Mouse (Mus musculus): Measurements from ENCODE around the gene Ascl1. TPM values are rescaled to one million over a fixed set of nuclear protein-coding genes. Genes with fewer than 3 reads are reported as not detected.
A peak's percentile ranks its signal among the peaks of the same experiment; 100 is the strongest.

Gene Ascl1
- 26.6 and 28.8 TPM in 2 replicates for polyA plus RNA-seq (2014; fragmentation: Nextera tagmentation; extraction: Ambion mirVana)

DNA sequence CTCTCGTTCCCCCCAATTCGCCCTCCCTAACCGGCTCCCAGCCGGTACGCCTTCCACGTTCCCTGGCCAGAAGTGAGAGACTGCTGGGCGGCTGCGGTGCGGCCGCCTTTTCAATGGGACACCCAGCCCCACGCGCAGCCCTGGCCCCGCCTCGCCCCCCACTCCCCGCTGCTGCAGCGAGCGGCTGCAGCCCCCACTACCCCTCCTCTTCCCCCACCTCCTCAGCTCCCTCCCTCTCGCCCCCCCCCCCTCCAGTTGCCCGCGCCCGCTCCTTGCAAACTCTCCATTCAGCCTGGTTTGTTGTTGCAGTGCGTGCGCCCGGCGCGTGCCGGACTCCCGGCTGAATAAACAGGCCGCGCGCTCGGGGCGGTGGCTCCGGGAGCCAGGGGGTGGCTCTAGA is at the start of gene Ascl1:
Gene Ascl1 (minus strand): TSS at position 85 of the 400 bp plus-strand sequence.
- H3K36me3 ChIP-seq (ENCODE audit: control insufficient read depth, insufficient read depth, low read length): no peaks in the 10 kb centered on the region
- peak within 1 kb of the TSS; percentile 89 for H3K9ac ChIP-seq (ENCODE audit: low read length)
- H3K9me3 ChIP-seq (replicated peaks; ENCODE audit: control insufficient read depth, low read length): peaks cover 3% of the 10 kb centered on the region; the same call in 1 of the 2 replicates
- peak within 1 kb of the TSS; percentile 70 for H3K4me2 ChIP-seq (ENCODE audit: low read length)
- DNase-seq (ENCODE audit: low spot score): peak; percentile 88
- under 1% methylated on average over 33 of the region's 34 CpGs for WGBS
- no peaks in the 10 kb centered on the region; the same call in 1 of the 2 replicates for H3K27me3 ChIP-seq (replicated peaks; ENCODE audit: control insufficient read depth, insufficient read depth, low read length)
- peak within 1 kb of the TSS; percentile 89 for H3K27ac ChIP-seq (ENCODE audit: low read depth, low read length)
- peak; percentile 57 for ATAC-seq
- H3K4me3 ChIP-seq (ENCODE audit: low read depth, low read length): peak within 1 kb of the TSS; percentile 87
- peaks cover 19% of the 10 kb centered on the region for H3K4me1 ChIP-seq (ENCODE audit: control insufficient read depth, insufficient read depth, low read length)

DNA sequence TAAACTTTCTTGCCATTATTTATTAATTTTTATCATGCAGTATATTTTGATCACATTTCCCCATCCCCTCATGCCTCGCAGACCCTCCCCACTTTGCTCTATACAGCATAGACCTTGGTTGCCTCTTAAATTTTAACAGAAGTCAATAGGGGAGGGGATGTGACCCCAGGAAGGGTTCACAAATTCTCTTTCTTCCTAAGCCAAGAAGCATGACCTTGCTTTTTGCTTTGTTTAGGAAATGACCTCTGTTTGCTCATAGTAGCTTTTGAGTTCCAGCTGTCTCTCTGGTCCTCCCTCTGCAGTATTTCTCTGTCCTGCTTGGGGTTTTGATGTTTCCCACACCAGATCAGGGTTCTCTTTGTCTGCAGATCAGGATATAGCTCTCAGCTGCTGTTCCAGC is 40.7 kb upstream of the Ascl1 start:
- Histone ChIP-seq H3K27ac (ENCODE audit: low read depth, low read length) (no peak overlapping the region), H3K9me3 (replicated peaks; ENCODE audit: control insufficient read depth, low read length) (no peaks in the 10 kb centered on the region), H3K27me3 (replicated peaks; ENCODE audit: control insufficient read depth, insufficient read depth, low read length) (no peaks in the 10 kb centered on the region), H3K4me1 (ENCODE audit: control insufficient read depth, insufficient read depth, low read length) (no peaks in the 10 kb centered on the region), H3K4me3 (ENCODE audit: low read depth, low read length) (no peak overlapping the region), H3K4me2 (ENCODE audit: low read length) (no peak overlapping the region), H3K36me3 (ENCODE audit: control insufficient read depth, insufficient read depth, low read length) (no peaks in the 10 kb centered on the region), H3K9ac (ENCODE audit: low read length) (no peak overlapping the region)
- 94% methylated on average over 1 of the region's 1 CpGs for WGBS
- no peak for DNase-seq (ENCODE audit: low spot score)
- no peak for ATAC-seq

DNA sequence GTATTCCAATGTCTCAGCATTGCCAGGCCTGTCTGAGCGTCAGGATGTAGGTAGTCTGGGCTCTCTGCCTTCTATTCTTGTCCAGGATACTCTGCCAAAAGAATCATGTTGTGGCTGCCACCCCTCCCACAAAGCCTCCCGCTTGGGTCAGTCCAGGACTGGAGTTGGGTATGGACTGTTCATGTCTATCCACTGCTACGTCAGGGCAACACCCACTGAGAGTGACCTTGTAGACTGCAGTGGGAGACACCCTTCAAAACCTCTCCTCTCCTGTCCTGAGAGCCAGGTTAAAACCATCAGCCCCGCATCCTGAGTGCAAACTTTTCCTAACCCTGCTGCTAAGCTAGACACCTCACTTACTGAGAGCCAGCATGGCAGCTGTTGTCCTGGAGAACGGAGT is 28.2 kb upstream of the Ascl1 start, which contains the start of gene Pah:
Gene Pah (plus strand): TSS at position 150 of the 400 bp plus-strand sequence.
- Histone ChIP-seq H3K9me3 (replicated peaks; ENCODE audit: control insufficient read depth, low read length) (no peaks in the 10 kb centered on the region), H3K36me3 (ENCODE audit: control insufficient read depth, insufficient read depth, low read length) (no peaks in the 10 kb centered on the region)
- WGBS: 86% methylated on average over 5 of the region's 5 CpGs

DNA sequence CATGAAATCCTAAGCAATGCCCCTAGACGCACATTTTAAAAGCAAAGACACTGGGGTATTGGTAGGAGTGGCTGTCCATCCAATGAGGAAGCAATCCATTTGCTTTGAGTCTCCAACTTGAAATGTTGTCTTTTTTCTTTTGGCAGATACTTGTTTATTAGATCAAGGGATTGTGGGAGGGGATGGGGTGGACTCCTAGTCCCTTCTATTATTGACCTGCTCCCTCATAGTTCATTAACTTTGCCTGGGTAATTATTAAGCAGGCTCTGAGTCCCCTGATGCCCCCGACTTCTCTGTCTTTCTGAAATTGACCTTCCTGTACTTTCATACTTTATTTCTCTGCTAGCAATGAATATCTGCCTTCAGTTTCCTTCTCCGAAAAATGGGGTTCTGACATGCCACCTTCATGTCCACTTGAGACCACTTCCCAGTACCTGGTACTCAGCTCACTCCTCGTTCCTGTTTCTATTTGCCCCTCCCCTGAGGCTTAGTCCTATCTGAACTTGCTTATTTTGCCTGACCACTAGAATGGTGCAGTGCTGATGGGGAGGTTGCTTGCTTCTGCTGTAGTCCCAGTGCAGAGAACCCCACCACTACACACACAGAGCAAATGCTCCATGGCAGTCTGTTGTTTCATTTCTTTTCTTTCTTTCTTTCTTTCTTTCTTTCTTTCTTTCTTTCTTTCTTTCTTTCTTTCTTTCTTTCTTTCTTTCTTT is 27.1 kb upstream of the Ascl1 start:
- DNase-seq (ENCODE audit: low spot score) (no peak), ATAC-seq (no peak)
- Histone ChIP-seq H3K4me1 (ENCODE audit: control insufficient read depth, insufficient read depth, low read length) (no peaks in the 10 kb centered on the region), H3K4me2 (ENCODE audit: low read length) (no peak overlapping the region), H3K9me3 (replicated peaks; ENCODE audit: control insufficient read depth, low read length) (no peaks in the 10 kb centered on the region), H3K9ac (ENCODE audit: low read length) (no peak overlapping the region), H3K4me3 (ENCODE audit: low read depth, low read length) (no peak overlapping the region), H3K27me3 (replicated peaks; ENCODE audit: control insufficient read depth, insufficient read depth, low read length) (no peaks in the 10 kb centered on the region), H3K36me3 (ENCODE audit: control insufficient read depth, insufficient read depth, low read length) (no peaks in the 10 kb centered on the region), H3K27ac (ENCODE audit: low read depth, low read length) (no peak overlapping the region)
- WGBS: 77% methylated on average over 4 of the region's 4 CpGs

More for the DNA sequence above, 28.2 kb upstream of the Ascl1 start, which contains the start of gene Pah:
- Histone ChIP-seq H3K27me3 (replicated peaks; ENCODE audit: control insufficient read depth, insufficient read depth, low read length) (no peaks in the 10 kb centered on the region), H3K4me2 (ENCODE audit: low read length) (no peak within 1 kb of the TSS), H3K4me3 (ENCODE audit: low read depth, low read length) (no peak within 1 kb of the TSS), H3K27ac (ENCODE audit: low read depth, low read length) (no peak within 1 kb of the TSS), H3K9ac (ENCODE audit: low read length) (no peak within 1 kb of the TSS), H3K4me1 (ENCODE audit: control insufficient read depth, insufficient read depth, low read length) (no peaks in the 10 kb centered on the region)
- no peak for DNase-seq (ENCODE audit: low spot score)
- no peak for ATAC-seq

DNA sequence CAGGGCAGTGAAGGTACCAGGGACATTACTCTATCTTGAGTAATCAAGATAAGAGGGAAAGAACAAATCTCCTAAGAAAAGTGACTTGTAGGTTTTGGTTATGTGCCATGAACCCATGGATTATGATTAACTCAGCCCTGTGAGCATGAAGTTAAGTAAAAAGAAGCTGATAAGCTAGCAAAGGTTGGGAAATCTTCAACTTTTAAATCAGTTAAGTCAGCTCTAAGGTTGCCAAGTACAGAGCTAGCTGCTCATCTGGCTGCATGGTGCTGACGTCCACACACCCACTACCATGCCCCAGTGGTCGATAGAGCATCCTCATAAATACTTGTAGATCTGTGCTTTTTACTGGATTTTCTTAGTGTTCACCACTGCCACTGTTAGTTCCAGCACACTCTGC is 25.1 kb upstream of the Ascl1 start:
- Histone ChIP-seq H3K9ac (ENCODE audit: low read length) (no peak overlapping the region), H3K4me3 (ENCODE audit: low read depth, low read length) (no peak overlapping the region), H3K4me1 (ENCODE audit: control insufficient read depth, insufficient read depth, low read length) (no peaks in the 10 kb centered on the region), H3K4me2 (ENCODE audit: low read length) (no peak overlapping the region), H3K9me3 (replicated peaks; ENCODE audit: control insufficient read depth, low read length) (no peaks in the 10 kb centered on the region), H3K36me3 (ENCODE audit: control insufficient read depth, insufficient read depth, low read length) (no peaks in the 10 kb centered on the region), H3K27me3 (replicated peaks; ENCODE audit: control insufficient read depth, insufficient read depth, low read length) (no peaks in the 10 kb centered on the region), H3K27ac (ENCODE audit: low read depth, low read length) (no peak overlapping the region)
- DNase-seq (ENCODE audit: low spot score): no peak
- WGBS: 89% methylated on average over 2 of the region's 2 CpGs
- no peak for ATAC-seq

DNA sequence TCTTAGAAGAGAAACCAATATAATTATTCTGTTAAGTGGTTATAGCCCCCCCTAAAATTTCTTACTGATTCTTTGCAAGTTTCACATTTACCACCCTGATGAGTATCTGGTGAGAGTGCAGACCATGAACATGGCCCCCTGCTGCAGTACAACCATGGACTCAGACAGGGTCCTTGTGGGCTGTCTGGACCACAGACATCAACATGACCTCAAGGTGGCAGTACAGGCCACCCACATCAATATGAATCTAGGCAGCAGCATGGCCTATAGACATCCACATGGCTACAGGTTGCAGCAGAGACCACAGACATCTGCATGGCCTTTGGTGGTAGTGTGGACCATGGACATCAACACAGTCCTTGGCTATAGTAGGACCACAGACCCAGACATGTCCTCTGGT is 19.6 kb upstream of the Ascl1 start:
- Histone ChIP-seq H3K4me3 (ENCODE audit: low read depth, low read length) (no peak overlapping the region), H3K27me3 (replicated peaks; ENCODE audit: control insufficient read depth, insufficient read depth, low read length) (no peaks in the 10 kb centered on the region), H3K27ac (ENCODE audit: low read depth, low read length) (no peak overlapping the region), H3K9me3 (replicated peaks; ENCODE audit: control insufficient read depth, low read length) (no peaks in the 10 kb centered on the region), H3K36me3 (ENCODE audit: control insufficient read depth, insufficient read depth, low read length) (no peaks in the 10 kb centered on the region), H3K4me1 (ENCODE audit: control insufficient read depth, insufficient read depth, low read length) (no peaks in the 10 kb centered on the region), H3K9ac (ENCODE audit: low read length) (no peak overlapping the region), H3K4me2 (ENCODE audit: low read length) (no peak overlapping the region)
- no peak for DNase-seq (ENCODE audit: low spot score)
- ATAC-seq: no peak

DNA sequence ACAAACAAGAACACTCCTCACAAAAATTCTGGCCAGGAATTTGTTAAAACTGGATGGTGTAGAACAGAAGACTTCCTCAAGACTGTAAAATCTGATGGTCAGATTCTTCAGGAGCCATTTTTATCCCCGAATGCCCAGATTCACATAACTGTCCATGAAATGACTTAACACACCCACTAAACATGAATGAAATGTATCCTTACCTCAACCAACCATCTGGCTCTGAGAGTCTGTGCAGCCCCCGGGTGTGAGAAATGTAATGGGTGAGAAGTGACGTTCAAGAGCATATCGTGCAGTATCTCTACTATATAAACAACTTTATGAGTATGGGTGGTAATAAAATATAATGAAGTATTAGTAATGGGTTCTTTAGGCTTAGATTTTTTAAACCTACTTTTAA is 15.1 kb upstream of the Ascl1 start:
- ATAC-seq (no peak), DNase-seq (ENCODE audit: low spot score) (no peak)
- Histone ChIP-seq H3K4me3 (ENCODE audit: low read depth, low read length) (no peak overlapping the region), H3K4me1 (ENCODE audit: control insufficient read depth, insufficient read depth, low read length) (no peaks in the 10 kb centered on the region), H3K36me3 (ENCODE audit: control insufficient read depth, insufficient read depth, low read length) (no peaks in the 10 kb centered on the region), H3K4me2 (ENCODE audit: low read length) (no peak overlapping the region), H3K27me3 (replicated peaks; ENCODE audit: control insufficient read depth, insufficient read depth, low read length) (no peaks in the 10 kb centered on the region), H3K9ac (ENCODE audit: low read length) (no peak overlapping the region), H3K27ac (ENCODE audit: low read depth, low read length) (no peak overlapping the region), H3K9me3 (replicated peaks; ENCODE audit: control insufficient read depth, low read length) (no peaks in the 10 kb centered on the region)
- WGBS: 92% methylated on average over 4 of the region's 4 CpGs

DNA sequence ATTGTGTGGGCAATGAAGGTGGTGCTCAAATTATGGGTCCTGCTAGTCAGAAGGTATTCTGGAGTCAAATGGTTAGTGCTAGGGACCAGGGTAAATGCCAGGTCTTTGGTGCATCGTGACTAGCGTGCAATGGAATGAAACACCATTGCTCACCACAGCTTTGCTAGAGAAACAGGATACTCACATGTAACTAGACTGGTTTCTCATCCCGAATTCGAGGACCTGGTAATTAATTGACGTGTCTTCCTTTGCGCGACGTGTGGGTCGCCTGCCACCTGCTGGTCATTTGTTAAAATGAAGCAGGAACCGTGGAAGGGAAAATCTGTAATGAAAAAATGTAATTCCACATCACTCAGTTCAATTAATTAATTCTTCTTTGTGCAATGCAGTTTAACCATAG is 10.5 kb upstream of the Ascl1 start:
- Histone ChIP-seq H3K9ac (ENCODE audit: low read length) (no peak overlapping the region), H3K27me3 (replicated peaks; ENCODE audit: control insufficient read depth, insufficient read depth, low read length) (no peaks in the 10 kb centered on the region), H3K4me1 (ENCODE audit: control insufficient read depth, insufficient read depth, low read length) (peaks cover 12% of the 10 kb centered on the region), H3K4me2 (ENCODE audit: low read length) (no peak overlapping the region), H3K9me3 (replicated peaks; ENCODE audit: control insufficient read depth, low read length) (no peaks in the 10 kb centered on the region), H3K4me3 (ENCODE audit: low read depth, low read length) (no peak overlapping the region), H3K27ac (ENCODE audit: low read depth, low read length) (no peak overlapping the region), H3K36me3 (ENCODE audit: control insufficient read depth, insufficient read depth, low read length) (no peaks in the 10 kb centered on the region)
- DNase-seq (ENCODE audit: low spot score) (peak; percentile 88), ATAC-seq (peak; percentile 40; the same call in 1 of the 2 replicates)
- 1% methylated on average over 10 of the region's 10 CpGs for WGBS

GRCm38 (mm10) chr10:87502283-87502682 is 8.8 kb upstream of the Ascl1 start:
- peak; percentile 54 for DNase-seq (ENCODE audit: low spot score)
- no peak overlapping the region for H3K9ac ChIP-seq (ENCODE audit: low read length)
- peak; percentile 43 for ATAC-seq
- no peaks in the 10 kb centered on the region for H3K27me3 ChIP-seq (replicated peaks; ENCODE audit: control insufficient read depth, insufficient read depth, low read length)
- H3K27ac ChIP-seq (ENCODE audit: low read depth, low read length): no peak overlapping the region; the same call in 1 of the 2 replicates
- no peak overlapping the region for H3K4me3 ChIP-seq (ENCODE audit: low read depth, low read length)
- peaks cover 12% of the 10 kb centered on the region for H3K4me1 ChIP-seq (ENCODE audit: control insufficient read depth, insufficient read depth, low read length)
- 14% methylated on average over 5 of the region's 5 CpGs for WGBS
- H3K36me3 ChIP-seq (ENCODE audit: control insufficient read depth, insufficient read depth, low read length): no peaks in the 10 kb centered on the region
- H3K4me2 ChIP-seq (ENCODE audit: low read length): no peak overlapping the region
- peaks cover 3% of the 10 kb centered on the region; the same call in 1 of the 2 replicates for H3K9me3 ChIP-seq (replicated peaks; ENCODE audit: control insufficient read depth, low read length)

Measured in forebrain, embryonic 14.5 days (tissue).